Comparison of ENCODE assay signal across 12 mouse cellular contexts in genomic region chr15:6059790-6060189, GRCm38 (mm10).
A peak's percentile ranks its signal among the peaks of the same experiment; 100 is the strongest.
DNase-seq lines count a peak whose midpoint lies in the region; ATAC-seq lines count a peak whose summit lies in the region.
"Had no signal": no experiment of that assay in that cellular context is flagged by ENCODE, and none has a peak within 500 bp of the region (broad histone marks: within the 10 kb centered on the region; RNA-seq: fewer than 3 reads in every experiment).

No protein-coding gene starts in this region.

- no peaks in the 10 kb centered on the region for H3K36me3 ChIP-seq in liver, embryonic 11.5 days (ENCODE audit: control insufficient read depth, insufficient read depth, low read length)
- H3K36me3 ChIP-seq: hindbrain, embryonic 12.5 days had no signal

- H3K4me1 ChIP-seq in liver, embryonic 11.5 days (replicated peaks; ENCODE audit: control insufficient read depth, insufficient read depth, low read length), result 0 out of 2 replicates have a peak, but pooled peaks cover 2% of the 10 kb centered on the region

- 53% methylated on average over 5 of the region's 5 CpGs for WGBS in liver, embryonic 11.5 days

- no peak overlapping the region for H3K4me2 ChIP-seq in liver, embryonic 11.5 days
- H3K4me2 ChIP-seq: hindbrain, embryonic 12.5 days had no signal

- peak; percentile 63 for DNase-seq in spleen, adult 12 weeks (ENCODE audit: low spot score)
- DNase-seq in spleen, adult 18-20 months, result no peak
- DNase-seq in c-Kit-negative CD71-positive TER-119-positive erythroid progenitor cells, embryonic 14.5 days (ENCODE audit: low read depth, low spot score), result peak; percentile 97
- no peak for DNase-seq in liver, embryonic 11.5 days (ENCODE audit: low spot score)
- DNase-seq in right cerebral cortex, postnatal 25 days, result no peak
- DNase-seq in urinary bladder, postnatal 25 days (ENCODE audit: low spot score), result no peak
- DNase-seq in cerebellum, postnatal 10 days, result no peak
- DNase-seq: cerebellum, adult 11 months; kidney, postnatal 25 days; lung, postnatal 4 days had no signal

- no peaks in the 10 kb centered on the region for H3K9me3 ChIP-seq in liver, embryonic 11.5 days (ENCODE audit: control insufficient read depth, low read length)
- H3K9me3 ChIP-seq: hindbrain, embryonic 12.5 days had no signal

- H3K27me3 ChIP-seq in liver, embryonic 11.5 days (replicated peaks; ENCODE audit: control insufficient read depth, insufficient read depth, low read length), result no peaks in the 10 kb centered on the region
- H3K27me3 ChIP-seq: hindbrain, embryonic 12.5 days; Patski had no signal

- peak overlapping the region; percentile 32; the same call in 1 of the 2 replicates for H3K27ac ChIP-seq in liver, embryonic 11.5 days (ENCODE audit: low read depth, low read length)
- H3K27ac ChIP-seq: hindbrain, embryonic 12.5 days had no signal

- no peak overlapping the region for H3K9ac ChIP-seq in liver, embryonic 11.5 days (ENCODE audit: low read depth, low read length)
- H3K9ac ChIP-seq: hindbrain, embryonic 12.5 days had no signal

- peak; percentile 85 for ATAC-seq in liver, embryonic 11.5 days (replicated peaks; ENCODE audit: low FRiP score)
- ATAC-seq: Patski had no signal

- no peak overlapping the region for H3K4me3 ChIP-seq in liver, embryonic 11.5 days (ENCODE audit: low read depth, low read length)
- H3K4me3 ChIP-seq: hindbrain, embryonic 12.5 days had no signal

Comparison
In these comparisons a context has a peak if more than half of its experiments do, and no peak if none do; other contexts are left out.
1. DNase-seq: peak in spleen, adult 12 weeks (single experiment) and c-Kit-negative CD71-positive TER-119-positive erythroid progenitor cells, embryonic 14.5 days (single experiment); none in spleen, adult 18-20 months (0 of 2), liver, embryonic 11.5 days (single experiment), right cerebral cortex, postnatal 25 days (single experiment), urinary bladder, postnatal 25 days (single experiment) and cerebellum, postnatal 10 days (0 of 2).